Mouse (Mus musculus) cortical plate, adult 2 months (tissue): ENCODE data around the gene Tpt1.

Experiments used
- CTCF ChIP-seq: fragments of 200-500 bp; IDR thresholded peaks from 2 replicates; pipeline ENCODE4 v1.5.1; 2011; ENCODE audit warnings: mild to moderate bottlenecking, control low read depth, low read length; ENCODE audit not compliant: insufficient read depth; ENCODE audit errors: extremely low read depth
- POLR2A ChIP-seq: fragments of 200-500 bp; IDR thresholded peaks from 2 replicates; pipeline ENCODE4 v1.6.1; 2011; ENCODE audit warnings: mild to moderate bottlenecking, low read length, control low read depth; ENCODE audit not compliant: insufficient read depth; ENCODE audit errors: extremely low read depth

GRCm38 (mm10) chr14:75828221-75828620, 16.7 kb upstream of the Tpt1 start:
- TF ChIP-seq POLR2A (no peak), CTCF (no peak)
